Mouse (Mus musculus) B cell, adult (primary cell): ENCODE measurements around the gene Nek5. TPM values are rescaled to one million over a fixed set of nuclear protein-coding genes. Genes with fewer than 3 reads are reported as not detected.

ENCODE experiments used
- total RNA-seq: library from RNA; stranded (reverse); gene quantifications from 4 replicates; pipeline ENCODE4 v1.2.4, GENCODE M21; 2023; ENCODE audit not compliant: inconsistent age

Gene Nek5
- total RNA-seq, result not detected in 4 replicates

GRCm38 (mm10) chr8:22124220-22125152 lies at the start of gene Nek5:
Gene Nek5, minus strand, starts transcription at chr8:22125053.

DNA sequence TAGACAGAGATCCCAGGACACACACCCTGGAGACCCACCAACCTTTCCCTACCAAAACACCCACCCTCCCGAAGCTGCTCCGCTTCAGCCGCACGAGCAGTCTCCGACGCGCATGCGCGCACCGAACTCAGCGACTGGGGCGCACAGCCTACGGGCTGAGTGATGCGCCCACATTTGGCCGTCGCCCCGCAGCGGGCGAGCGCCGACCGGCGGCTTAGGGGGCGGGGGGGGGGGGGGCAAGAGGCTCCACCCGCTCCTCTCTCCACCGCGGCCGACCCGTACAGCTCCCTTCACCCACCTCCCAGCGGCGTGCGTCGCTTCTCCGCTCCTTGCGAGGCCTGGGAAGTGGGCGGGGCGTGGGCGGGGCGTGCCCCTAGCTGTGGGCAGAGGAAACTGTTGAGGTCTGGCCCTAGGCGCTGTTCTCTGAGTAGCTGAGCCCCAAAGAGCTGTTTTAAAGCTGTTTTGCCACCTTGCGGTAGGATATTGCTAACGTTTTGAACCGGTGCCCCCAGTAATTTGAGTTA lies 41.3 kb upstream of the Nek5 start, which contains the start of gene Nek3:
TSS of gene Nek3 (minus strand) at position 356 of the 524 bp plus-strand sequence.

GRCm38 (mm10) chr8:22060446-22060889 lies 64.4 kb downstream of the Nek5 start, which contains the start of gene Alg11:
Gene Alg11, plus strand, starts transcription at chr8:22060721.

GRCm38 (mm10) chr8:22059821-22060445 lies 64.9 kb downstream of the Nek5 start, which contains the start of gene Atp7b:
Gene Atp7b, minus strand, starts transcription at chr8:22060305.

Other genes starting within 250 kb of the Nek5 start
- gene Defb9, start 239.6 kb downstream of the Nek5 start, total RNA-seq, result not detected in 4 replicates
- not detected in 4 replicates for gene Defb11, start 218.6 kb downstream of the Nek5 start, total RNA-seq
- gene Defb15, start 192.3 kb downstream of the Nek5 start, total RNA-seq, result not detected in 4 replicates
- not detected in 4 replicates for gene Defb35, start 186.7 kb downstream of the Nek5 start, total RNA-seq
- not detected in 4 replicates for gene Defb13, start 178.3 kb downstream of the Nek5 start, total RNA-seq
- not detected in 4 replicates for gene Fam90a1a, start 166.3 kb downstream of the Nek5 start, total RNA-seq
- not detected in 4 replicates for gene Ccdc70, start 155.3 kb downstream of the Nek5 start, total RNA-seq
- gene Atp7b, start 64.7 kb downstream of the Nek5 start, total RNA-seq, result 0.19 to 0.58 TPM (median 0.36 TPM) in 4 replicates
- gene Alg11, start 64.3 kb downstream of the Nek5 start, total RNA-seq, result 14.8 to 24.1 TPM (median 20.4 TPM) in 4 replicates
- gene Nek3, start 41.4 kb upstream of the Nek5 start, total RNA-seq, result 4.6 to 6.4 TPM (median 5.3 TPM) in 4 replicates
- gene Ckap2, start 60.8 kb upstream of the Nek5 start, total RNA-seq, result 1.7 to 2.7 TPM (median 2.1 TPM) in 4 replicates
- gene Vps36, start 67.8 kb upstream of the Nek5 start, total RNA-seq, result 24.5 to 32.8 TPM (median 27.5 TPM) in 4 replicates
- gene Thsd1, start 102.3 kb upstream of the Nek5 start, total RNA-seq, result 0.18 to 0.55 TPM (median 0.45 TPM) in 4 replicates
- gene Tpte, start 158.4 kb upstream of the Nek5 start, total RNA-seq, result not detected in 4 replicates